Mouse (Mus musculus) c-Kit-positive CD71-positive TER-119-negative erythroid progenitor cells, embryonic 14.5 days (primary cell): Measurements from ENCODE around the gene Pitpnm3.

Source experiments
- DNase-seq: peaks from one replicate; pipeline ENCODE4 v3.0.0-alpha.2; 2013; ENCODE audit warnings: low read depth

Pitpnm3 gene

GRCm38 (mm10) chr11:72136231-72136982, 829 bp upstream of the Pitpnm3 start:
- no peak for DNase-seq

GRCm38 (mm10) chr11:72134536-72135382, 819 bp downstream of the Pitpnm3 start:
- DNase-seq, result no peak

GRCm38 (mm10) chr11:72133075-72133474, 2.5 kb downstream of the Pitpnm3 start:
- DNase-seq, result no peak

- no peak for DNase-seq
Measured at GRCm38 (mm10) chr11:72132266-72132665, 3.3 kb downstream of the Pitpnm3 start.

DNA sequence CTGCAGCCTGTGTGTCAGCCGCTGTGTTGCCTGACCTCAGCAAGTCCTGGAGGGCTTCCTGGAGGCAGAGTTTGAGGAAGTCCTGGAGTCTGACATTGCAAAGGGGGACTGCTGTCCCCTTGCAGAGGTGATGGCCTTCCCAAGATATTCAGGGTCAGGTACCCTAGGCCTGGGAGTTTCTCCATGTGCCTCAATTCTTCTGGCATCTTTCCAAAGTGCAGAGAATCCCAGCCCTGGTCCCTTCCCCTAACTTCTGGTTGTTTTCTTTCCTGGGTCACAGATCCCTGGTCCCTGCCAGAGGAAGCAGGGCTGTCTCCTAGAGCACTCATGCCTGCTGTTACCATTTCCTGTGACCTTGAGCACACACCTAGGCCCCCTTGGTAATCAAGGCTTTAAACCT, 3.9 kb downstream of the Pitpnm3 start:
- DNase-seq, result no peak

DNA sequence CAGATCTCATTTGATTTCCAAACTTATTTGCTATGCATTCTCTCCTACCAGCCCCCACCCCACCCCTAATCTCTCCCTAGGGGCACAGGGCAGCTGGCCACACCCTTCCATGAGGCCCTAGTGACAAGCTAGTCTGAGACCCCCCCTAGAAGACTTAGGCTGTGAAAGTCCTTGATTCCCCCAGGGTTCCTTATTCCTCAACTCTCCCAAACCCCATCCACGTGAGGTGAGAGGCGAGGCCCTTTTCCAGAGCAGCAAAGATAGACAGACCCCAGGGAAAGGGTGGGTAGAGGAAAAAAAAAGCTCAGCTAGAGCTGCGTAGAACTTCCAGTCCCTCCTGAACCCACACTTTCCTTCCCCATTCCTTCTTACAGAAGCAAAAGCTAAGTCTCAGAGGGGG, 4.7 kb downstream of the Pitpnm3 start:
- no peak for DNase-seq

DNA sequence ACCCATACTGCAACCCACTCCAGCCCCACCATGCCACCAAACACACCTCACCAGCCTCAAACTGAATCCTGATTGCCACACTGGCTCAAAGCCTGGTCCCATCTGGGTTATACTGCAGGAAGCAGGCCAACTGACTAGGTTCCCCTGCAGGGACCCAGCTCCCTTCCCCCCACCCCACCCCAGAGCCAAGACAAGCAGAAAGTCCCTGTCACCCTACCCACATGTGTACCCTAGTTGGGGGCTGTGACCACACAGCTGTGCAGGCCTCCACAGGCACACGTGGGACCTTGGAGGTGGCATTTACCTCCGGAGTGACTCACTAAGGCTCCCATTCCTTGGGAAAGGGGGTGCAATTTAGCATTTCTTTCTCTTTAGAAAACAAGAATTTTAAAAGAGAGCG, 5.1 kb downstream of the Pitpnm3 start:
- no peak for DNase-seq

DNA sequence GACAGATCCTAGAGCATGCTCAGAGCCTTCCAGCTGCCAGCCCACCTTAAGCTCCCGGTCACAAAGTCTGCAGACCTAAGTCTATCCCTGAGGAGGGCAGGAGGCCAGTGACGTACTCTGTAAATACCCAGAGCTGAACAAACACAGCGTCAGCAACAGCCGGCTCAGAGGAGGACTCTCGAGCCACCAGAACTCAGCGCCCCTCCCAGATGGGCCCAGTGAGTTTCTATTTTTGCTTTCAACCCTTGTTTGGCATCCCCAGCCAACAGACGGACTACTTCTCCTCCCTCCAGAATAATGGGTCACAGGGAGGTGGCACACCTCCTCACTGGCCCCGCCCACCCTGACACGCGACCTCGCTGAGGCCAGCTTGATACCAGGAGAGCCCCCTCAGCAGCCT, 5.6 kb downstream of the Pitpnm3 start:
- DNase-seq, result no peak

DNA sequence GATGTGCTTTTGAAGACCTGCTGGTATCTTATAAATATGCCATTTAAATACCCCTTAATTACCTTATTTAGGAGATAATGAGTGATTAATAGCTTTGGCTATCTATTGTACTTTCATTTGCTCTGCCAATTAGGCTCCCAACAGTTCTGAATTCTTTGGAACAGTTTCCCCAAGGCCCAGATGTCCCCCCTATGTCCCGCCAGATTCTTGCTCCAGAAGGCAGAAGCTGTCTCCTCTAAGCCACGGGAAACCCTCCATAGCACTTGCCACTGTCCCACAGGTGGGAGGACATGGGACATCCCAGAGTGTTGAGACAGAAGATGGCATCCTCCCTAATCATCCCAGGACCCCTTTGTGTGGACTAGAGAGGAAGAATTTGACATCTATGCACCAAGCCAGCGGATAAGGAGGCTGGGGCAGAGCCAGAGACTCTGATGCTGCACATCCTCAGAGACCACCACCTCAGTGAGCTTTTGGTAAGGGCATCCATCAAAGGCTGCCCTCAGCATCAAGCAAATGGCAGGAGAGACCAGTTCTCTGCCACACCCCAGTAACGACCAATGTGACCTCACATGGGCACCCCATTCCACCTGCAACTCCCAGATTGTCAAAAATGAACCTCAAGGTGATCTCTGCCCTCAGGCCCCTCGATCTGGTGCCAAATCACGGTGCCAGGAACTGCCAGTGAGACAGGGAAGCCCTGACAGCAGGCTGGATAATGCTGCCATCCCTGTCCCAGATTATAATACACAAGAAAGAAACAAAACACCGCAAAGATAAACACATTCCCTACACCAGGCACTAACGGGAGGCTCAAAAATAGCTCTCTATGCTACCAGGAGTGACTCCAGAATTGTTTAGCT, 6.3 kb downstream of the Pitpnm3 start:
- no peak for DNase-seq

- no peak for DNase-seq
Measured at GRCm38 (mm10) chr11:72127450-72128189, 8.0 kb downstream of the Pitpnm3 start.

- DNase-seq, result no peak
Measured at GRCm38 (mm10) chr11:72125781-72126180, 9.8 kb downstream of the Pitpnm3 start.

GRCm38 (mm10) chr11:72123531-72123930, 12.0 kb downstream of the Pitpnm3 start:
- no peak for DNase-seq

- DNase-seq, result no peak
Measured at GRCm38 (mm10) chr11:72120354-72120753, 15.2 kb downstream of the Pitpnm3 start.

GRCm38 (mm10) chr11:72118630-72119029, 16.9 kb downstream of the Pitpnm3 start:
- DNase-seq, result no peak

GRCm38 (mm10) chr11:72113296-72113695, 22.3 kb downstream of the Pitpnm3 start:
- DNase-seq, result no peak

- no peak for DNase-seq
Measured at GRCm38 (mm10) chr11:72110726-72111125, 24.9 kb downstream of the Pitpnm3 start.

GRCm38 (mm10) chr11:72104223-72104622, 31.4 kb downstream of the Pitpnm3 start:
- DNase-seq, result no peak

- no peak for DNase-seq
Measured at GRCm38 (mm10) chr11:72103530-72103929, 32.0 kb downstream of the Pitpnm3 start.

DNA sequence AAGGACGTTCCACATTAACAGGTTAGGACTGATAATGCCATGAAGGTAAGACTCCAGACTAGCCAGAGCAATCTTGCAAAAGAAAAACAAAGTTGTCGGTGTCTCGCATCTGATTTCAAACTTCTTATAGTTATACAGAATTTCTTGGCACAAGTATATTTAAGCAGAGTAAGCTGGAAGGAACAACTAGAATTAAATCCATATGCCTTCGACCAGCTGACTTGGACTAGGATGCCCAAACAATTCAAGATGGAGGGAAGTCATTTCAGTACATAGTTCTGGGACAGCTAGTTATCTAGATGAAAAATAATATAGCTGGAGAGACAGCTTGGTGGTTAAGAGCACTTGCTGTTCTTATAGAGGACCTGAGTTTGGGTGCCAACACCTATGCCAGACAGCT, 34.6 kb downstream of the Pitpnm3 start:
- DNase-seq, result no peak

- DNase-seq, result no peak
Measured at GRCm38 (mm10) chr11:72099181-72099580, 36.4 kb downstream of the Pitpnm3 start.

DNA sequence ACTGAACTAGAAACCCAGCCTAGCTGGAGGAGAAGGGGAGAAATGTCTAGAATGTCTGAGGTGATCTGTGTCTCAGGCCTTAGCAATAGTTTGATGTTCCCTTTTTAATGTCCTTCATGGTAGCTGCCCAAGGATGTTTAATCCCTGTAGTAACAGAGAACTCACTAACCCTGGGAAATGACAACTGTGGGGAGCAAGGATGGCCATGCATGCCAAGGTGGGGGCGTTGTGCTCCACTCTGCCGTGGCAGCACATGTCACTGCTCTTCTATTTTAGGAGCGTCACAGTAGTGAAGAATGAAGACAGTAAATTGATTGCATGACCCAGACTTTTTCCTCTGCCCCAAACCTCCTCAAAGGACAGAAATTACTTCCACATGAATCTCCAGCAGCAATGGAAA, 37.6 kb downstream of the Pitpnm3 start:
- DNase-seq, result no peak

DNA sequence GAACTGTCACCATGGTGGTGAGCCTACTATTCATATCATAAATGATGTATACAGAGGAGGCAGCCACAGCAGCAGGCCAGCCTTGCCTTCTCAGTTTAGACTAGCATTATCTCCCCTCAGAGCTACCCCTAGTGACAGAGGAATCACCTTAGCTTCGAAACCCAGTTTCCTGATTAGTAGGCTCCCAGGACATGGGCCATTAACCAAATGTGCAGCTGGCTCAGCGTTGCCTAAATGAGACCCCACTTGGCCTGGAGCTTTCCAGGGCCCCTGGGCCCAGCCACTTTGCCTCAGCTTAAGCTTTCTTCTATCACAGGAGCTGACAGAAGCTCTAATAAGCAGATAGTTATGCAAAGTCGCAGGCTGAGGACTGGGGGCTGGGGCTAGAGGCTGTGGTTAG, 39.6 kb downstream of the Pitpnm3 start:
- no peak for DNase-seq
